Mouse (Mus musculus) liver, postnatal 0 days (tissue): ENCODE results near the gene Tmem63c. TPM values are rescaled to one million over a fixed set of nuclear protein-coding genes. Genes with fewer than 3 reads are reported as not detected.

ENCODE experiments used
- ATAC-seq: fragments of 200-750 bp; cut with Nextera tagmentation; 2 replicates; pipeline ENCODE4 v1.8.0; 2017; ENCODE audit warnings: mild to moderate bottlenecking, moderate library complexity
- DNase-seq: peaks from one replicate; pipeline ENCODE4 v3.0.0-alpha.2; 2016
- H3K27ac ChIP-seq: fragments of 300-500 bp; sonication (generic); 2 replicates; pipeline ENCODE4 v1.5.1; 2014; ENCODE audit warnings: antibody characterized with exemption, moderate library complexity, mild to moderate bottlenecking, low read depth
- H3K27me3 ChIP-seq: fragments of 300-500 bp; sonication (generic); 2 replicates; pipeline ENCODE4 v1.6.1; 2014; ENCODE audit warnings: low read length, control low read depth, mixed read lengths; ENCODE audit not compliant: insufficient read depth
- H3K36me3 ChIP-seq: fragments of 300-500 bp; sonication (generic); replicated peaks from 2 replicates; pipeline ENCODE4 v1.6.1; 2014; ENCODE audit warnings: mild to moderate bottlenecking, control low read depth, low read length, moderate library complexity, mixed read lengths; ENCODE audit not compliant: insufficient read depth
- H3K4me1 ChIP-seq: fragments of 300-500 bp; sonication (generic); 2 replicates; pipeline ENCODE4 v1.6.1; 2014; ENCODE audit warnings: antibody characterized with exemption, mild to moderate bottlenecking, control low read depth; ENCODE audit not compliant: insufficient read depth
- H3K4me2 ChIP-seq: fragments of 300-500 bp; sonication (generic); 2 replicates; pipeline ENCODE4 v1.6.1; 2014; ENCODE audit warnings: low read depth, mild to moderate bottlenecking, low read length, moderate library complexity, mixed read lengths
- H3K4me3 ChIP-seq: fragments of 300-500 bp; sonication (generic); 2 replicates; pipeline ENCODE4 v1.5.1; 2014; ENCODE audit warnings: low read depth, low read length
- H3K9ac ChIP-seq: fragments of 300-500 bp; sonication (generic); replicated peaks from 2 replicates; pipeline ENCODE4 v1.6.1; 2014; ENCODE audit warnings: mild to moderate bottlenecking, moderate library complexity
- H3K9me3 ChIP-seq: fragments of 300-500 bp; sonication (generic); 2 replicates; pipeline ENCODE4 v1.6.1; 2016; ENCODE audit warnings: mild to moderate bottlenecking, control low read depth, low read length, mixed read lengths
- CTCF ChIP-seq: sonication (generic); IDR thresholded peaks from 2 replicates; pipeline ENCODE4 v1.5.1; 2016; ENCODE audit warnings: antibody characterized with exemption, low read depth
- EP300 ChIP-seq: IDR thresholded peaks from 2 replicates; pipeline ENCODE4 v1.6.1; 2016; ENCODE audit warnings: antibody characterized with exemption, low read depth, mild to moderate bottlenecking
- WGBS: fragments of 180-500 bp; shearing (Covaris S2); extraction: QIAGEN DNeasy Blood & Tissue Kit; methylation state at CpG from one replicate; pipeline ENCODE4 v1.1.7; 2014; ENCODE audit not compliant: insufficient replicate concordance; 5-methylcytosine and 5-hydroxymethylcytosine counted together
- polyA plus RNA-seq: library from polyadenylated mRNA; unstranded; fragments of >200 nt; fragmentation: Nextera tagmentation; extraction: Ambion mirVana; gene quantifications from 2 replicates; pipeline ENCODE4 v1.2.1, GENCODE M21; 2015

The Tmem63c gene
- polyA plus RNA-seq, 1 experiment from 2014 or later: not detected

GRCm38 (mm10) chr12:86998699-86999098 is 22.4 kb upstream of the Tmem63c start:
- Histone ChIP-seq H3K27ac (no peak overlapping the region), H3K4me2 (no peak overlapping the region), H3K9ac (no peak overlapping the region), H3K4me3 (no peak overlapping the region), H3K36me3 (no peaks in the 10 kb centered on the region), H3K27me3 (no peaks in the 10 kb centered on the region), H3K4me1 (no peaks in the 10 kb centered on the region), H3K9me3 (no peaks in the 10 kb centered on the region)
- WGBS: 85% methylated on average over 4 of the region's 4 CpGs
- ATAC-seq: no peak
- DNase-seq: no peak
- no peak for TF ChIP-seq EP300
- peak; percentile 48 for TF ChIP-seq CTCF

GRCm38 (mm10) chr12:86999283-86999820 is 21.8 kb upstream of the Tmem63c start:
- H3K9me3 ChIP-seq: no peaks in the 10 kb centered on the region
- H3K27me3 ChIP-seq: no peaks in the 10 kb centered on the region
- H3K9ac ChIP-seq: no peak overlapping the region
- H3K4me2 ChIP-seq: no peak overlapping the region
- no peak overlapping the region for H3K4me3 ChIP-seq
- H3K36me3 ChIP-seq: no peaks in the 10 kb centered on the region
- no peak for ATAC-seq
- DNase-seq: no peak
- no peak overlapping the region for H3K27ac ChIP-seq
- H3K4me1 ChIP-seq: no peaks in the 10 kb centered on the region
- WGBS: 72% methylated on average over 10 of the region's 10 CpGs
- TF ChIP-seq CTCF: peak; percentile 21; the same call in 1 of the 2 replicates
- TF ChIP-seq EP300: no peak

- Histone ChIP-seq H3K4me1 (no peaks in the 10 kb centered on the region), H3K4me2 (no peak overlapping the region), H3K9ac (no peak overlapping the region), H3K27me3 (no peaks in the 10 kb centered on the region), H3K27ac (no peak overlapping the region), H3K4me3 (no peak overlapping the region), H3K9me3 (no peaks in the 10 kb centered on the region), H3K36me3 (no peaks in the 10 kb centered on the region)
- DNase-seq: no peak
- TF ChIP-seq EP300 (no peak), CTCF (peak; percentile 38)
- no peak for ATAC-seq
- 56% methylated on average over 5 of the region's 5 CpGs for WGBS
These were observed 20.8 kb upstream of the Tmem63c start for GRCm38 (mm10) chr12:87000151-87000839.

- no peaks in the 10 kb centered on the region for H3K36me3 ChIP-seq
- H3K9ac ChIP-seq: no peak overlapping the region
- no peak overlapping the region for H3K4me3 ChIP-seq
- no peaks in the 10 kb centered on the region for H3K4me1 ChIP-seq
- TF ChIP-seq CTCF (no peak), EP300 (no peak)
- no peaks in the 10 kb centered on the region for H3K9me3 ChIP-seq
- DNase-seq (no peak), ATAC-seq (no peak)
- H3K4me2 ChIP-seq: no peak overlapping the region
- H3K27ac ChIP-seq: no peak overlapping the region
- 48% methylated on average over 4 of the region's 6 CpGs for WGBS
- H3K27me3 ChIP-seq: no peaks in the 10 kb centered on the region
These were observed 20.3 kb upstream of the Tmem63c start for GRCm38 (mm10) chr12:87000840-87001176.

GRCm38 (mm10) chr12:87002209-87002608 is 18.9 kb upstream of the Tmem63c start:
- WGBS: 56% methylated on average over 7 of the region's 7 CpGs
- no peak for DNase-seq
- H3K27me3 ChIP-seq: no peaks in the 10 kb centered on the region
- no peaks in the 10 kb centered on the region for H3K36me3 ChIP-seq
- H3K4me3 ChIP-seq: no peak overlapping the region
- no peaks in the 10 kb centered on the region for H3K4me1 ChIP-seq
- TF ChIP-seq CTCF (no peak), EP300 (no peak)
- no peak for ATAC-seq
- H3K9me3 ChIP-seq: no peaks in the 10 kb centered on the region
- no peak overlapping the region for H3K9ac ChIP-seq
- H3K27ac ChIP-seq: no peak overlapping the region
- H3K4me2 ChIP-seq: no peak overlapping the region

- WGBS: 72% methylated on average over 7 of the region's 7 CpGs
- Histone ChIP-seq H3K4me1 (no peaks in the 10 kb centered on the region), H3K9ac (no peak overlapping the region), H3K36me3 (no peaks in the 10 kb centered on the region), H3K27me3 (no peaks in the 10 kb centered on the region), H3K27ac (no peak overlapping the region), H3K4me3 (no peak overlapping the region), H3K9me3 (no peaks in the 10 kb centered on the region), H3K4me2 (no peak overlapping the region)
- TF ChIP-seq EP300: no peak
- TF ChIP-seq CTCF: no peak
- no peak for DNase-seq
- no peak for ATAC-seq
These were observed 18.3 kb upstream of the Tmem63c start for GRCm38 (mm10) chr12:87002815-87003214.
